10 mouse cellular contexts compared by ENCODE assay signal in genomic region chr11:64168626-64169025, GRCm38 (mm10).
DNase-seq lines count a peak whose midpoint lies in the region; ATAC-seq and TF ChIP-seq lines count a peak whose summit lies in the region.
"Had no signal": no experiment of that assay in that cellular context is flagged by ENCODE, and none has a peak within 500 bp of the region (broad histone marks: within the 10 kb centered on the region; RNA-seq: fewer than 3 reads in every experiment).

No protein-coding gene starts in this region.

- DNase-seq in kidney, adult 2 months: peak; percentile 17
- DNase-seq in urinary bladder, postnatal 14 days (ENCODE audit: low spot score): peak; percentile 39
- DNase-seq in urinary bladder, adult 2 months (ENCODE audit: low spot score): no peak
- peak; percentile 69 for DNase-seq in kidney, postnatal 14 days
- DNase-seq in urinary bladder, postnatal 4 days (ENCODE audit: low spot score in 2 of 2): peak; percentile 34 to 73
- no peak for DNase-seq in thymus, adult 18-20 months

- no peaks in the 10 kb centered on the region for H3K27me3 ChIP-seq in kidney, adult 2 months (replicated peaks; ENCODE audit: control insufficient read depth, insufficient read depth, low read length)
- no peaks in the 10 kb centered on the region for H3K27me3 ChIP-seq in kidney, embryonic 16.5 days (ENCODE audit: insufficient read depth, low read length)
- H3K27me3 ChIP-seq in hindbrain, embryonic 16.5 days (replicated peaks; ENCODE audit: control insufficient read depth, insufficient read depth, low read length): no peaks in the 10 kb centered on the region

- H3K9me3 ChIP-seq in kidney, embryonic 16.5 days (ENCODE audit: low read length): no peaks in the 10 kb centered on the region
- H3K9me3 ChIP-seq in hindbrain, embryonic 16.5 days (ENCODE audit: control insufficient read depth, low read length): no peaks in the 10 kb centered on the region
- H3K9me3 ChIP-seq: G1E had no signal

- no peak for TF ChIP-seq CTCF in kidney, adult 2 months (conservative IDR thresholded peaks at IDR 0.05; ENCODE audit: insufficient read depth, insufficient read length, low read depth, low read length)

- WGBS in kidney, adult 2 months: 49% methylated on average over 8 of the region's 8 CpGs
- WGBS in kidney, embryonic 16.5 days: 51% methylated on average over 8 of the region's 8 CpGs
- 55% methylated on average over 8 of the region's 8 CpGs for WGBS in hindbrain, embryonic 16.5 days

- no peak overlapping the region for H3K4me3 ChIP-seq in kidney, adult 2 months (ENCODE audit: insufficient read depth, low read depth, low read length)
- H3K4me3 ChIP-seq in kidney, embryonic 16.5 days (ENCODE audit: low read length): no peak overlapping the region
- no peak overlapping the region for H3K4me3 ChIP-seq in hindbrain, embryonic 16.5 days (ENCODE audit: low read length)
- H3K4me3 ChIP-seq: myocyte had no signal

- no peak for ATAC-seq in kidney, embryonic 16.5 days (ENCODE audit: low FRiP score, low TSS enrichment)
- no peak for ATAC-seq in hindbrain, embryonic 16.5 days

- H3K9ac ChIP-seq in kidney, embryonic 16.5 days (replicated peaks; ENCODE audit: low read length): no peak overlapping the region
- H3K9ac ChIP-seq in hindbrain, embryonic 16.5 days (ENCODE audit: low read depth, low read length): no peak overlapping the region

- no peak for TF ChIP-seq POLR2A in kidney, adult 2 months (IDR thresholded peaks at IDR 0.05; ENCODE audit: low read depth, low read length)

- no peaks in the 10 kb centered on the region for H3K36me3 ChIP-seq in kidney, adult 2 months (ENCODE audit: control insufficient read depth, insufficient read depth, low read length)
- no peaks in the 10 kb centered on the region for H3K36me3 ChIP-seq in kidney, embryonic 16.5 days (ENCODE audit: insufficient read depth, low read length)
- H3K36me3 ChIP-seq in hindbrain, embryonic 16.5 days (ENCODE audit: control insufficient read depth, insufficient read depth, low read length): no peaks in the 10 kb centered on the region
- H3K36me3 ChIP-seq: G1E had no signal

- H3K4me2 ChIP-seq in kidney, embryonic 16.5 days (replicated peaks; ENCODE audit: low read depth, low read length): no peak overlapping the region
- H3K4me2 ChIP-seq in hindbrain, embryonic 16.5 days (ENCODE audit: low read length): no peak overlapping the region

- H3K4me1 ChIP-seq in kidney, adult 2 months (ENCODE audit: control insufficient read depth, insufficient read depth, low read length): no peaks in the 10 kb centered on the region
- H3K4me1 ChIP-seq in kidney, embryonic 16.5 days (ENCODE audit: insufficient read depth, low read length): no peaks in the 10 kb centered on the region
- H3K4me1 ChIP-seq in hindbrain, embryonic 16.5 days (ENCODE audit: control insufficient read depth, insufficient read depth, low read depth, low read length): no peaks in the 10 kb centered on the region

- no peak overlapping the region for H3K27ac ChIP-seq in kidney, adult 2 months (ENCODE audit: insufficient read depth, low read depth, low read length)
- H3K27ac ChIP-seq in kidney, embryonic 16.5 days (ENCODE audit: low read length): no peak overlapping the region
- no peak overlapping the region for H3K27ac ChIP-seq in hindbrain, embryonic 16.5 days (ENCODE audit: low read depth, low read length)

Comparison
In these comparisons a context has a peak if more than half of its experiments do, and no peak if none do; other contexts are left out.
1. DNase-seq: peak in kidney, adult 2 months (single experiment), urinary bladder, postnatal 14 days (single experiment), kidney, postnatal 14 days (single experiment) and urinary bladder, postnatal 4 days (2 of 2); none in urinary bladder, adult 2 months (single experiment) and thymus, adult 18-20 months (0 of 2).